Mouse (Mus musculus): ENCODE data around the gene Lalba. TPM values are rescaled to one million over a fixed set of nuclear protein-coding genes. Genes with fewer than 3 reads are reported as not detected.
A peak's percentile ranks its signal among the peaks of the same experiment; 100 is the strongest.
"Not testable (repeated sequence)": the region's sequence is repeated elsewhere in the genome, so short reads cannot be mapped to it uniquely, and the experiment has no call there.

The Lalba gene
- polyA plus RNA-seq, 1 experiment from 2014 or later: not detected

DNA sequence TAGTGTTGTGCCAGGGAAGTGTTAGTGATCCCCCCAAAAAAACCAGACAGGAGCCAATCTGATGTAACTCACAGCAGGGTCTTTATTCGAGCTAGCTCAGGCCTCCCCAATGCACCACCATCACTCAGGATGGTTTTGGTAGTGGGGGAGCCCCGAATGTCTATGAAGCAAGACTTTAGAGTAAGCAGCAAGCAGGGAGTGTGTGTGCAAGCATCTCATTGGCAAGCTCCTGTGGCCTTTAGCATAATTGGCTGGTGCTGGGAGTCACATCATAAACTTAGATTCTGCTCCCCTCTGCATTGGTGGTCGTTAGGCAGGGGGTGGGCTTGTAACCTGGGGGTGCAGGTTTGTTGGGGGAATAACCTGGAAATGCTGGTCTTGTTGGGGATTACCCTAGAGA lies 31.2 kb upstream of the Lalba start:
- not testable (repeated sequence) for H3K27me3 ChIP-seq (ENCODE audit: control insufficient read depth, insufficient read depth, low read length); ATAC-seq (ENCODE audit: low FRiP score)
- 80% methylated on average over 3 of the region's 3 CpGs for WGBS

GRCm38 (mm10) chr15:98512799-98513321 lies 30.3 kb upstream of the Lalba start:
- H3K27ac ChIP-seq: no peak overlapping the region

More for the DNA sequence above, 31.2 kb upstream of the Lalba start:
- not testable (repeated sequence) for DNase-seq (ENCODE audit: low spot score); H3K9ac ChIP-seq; H3K4me2 ChIP-seq (replicated peaks); H3K27ac ChIP-seq; H3K4me3 ChIP-seq (replicated peaks; ENCODE audit: low read length); H3K9me3 ChIP-seq (ENCODE audit: control insufficient read depth, low read length)
- H3K4me1 ChIP-seq (replicated peaks; ENCODE audit: control insufficient read depth, insufficient read depth, low read length): peaks cover 11% of the 10 kb centered on the region
- H3K36me3 ChIP-seq (replicated peaks; ENCODE audit: control insufficient read depth, insufficient read depth): peaks cover 16% of the 10 kb centered on the region

DNA sequence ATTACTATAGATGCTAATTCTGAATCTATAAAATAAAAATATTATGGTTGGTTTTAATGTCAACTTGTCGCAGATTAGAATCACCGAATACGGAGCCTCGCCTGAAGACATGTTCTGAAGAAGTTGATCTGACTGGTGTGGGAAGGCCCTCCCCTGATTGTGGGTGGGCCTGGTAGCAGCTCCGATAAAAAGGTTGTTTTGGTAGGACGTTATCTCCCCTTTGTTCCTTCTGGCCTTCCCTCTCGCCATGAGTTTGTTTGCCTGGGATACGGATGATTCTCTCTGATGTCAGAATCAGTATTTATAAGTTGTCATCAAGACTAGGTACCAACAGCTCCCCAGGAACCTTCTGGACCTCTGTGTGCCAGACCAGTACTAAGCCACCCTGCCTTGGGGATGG lies 29.7 kb upstream of the Lalba start:
- WGBS: 59% methylated on average over 8 of the region's 8 CpGs
- no peak overlapping the region for H3K27ac ChIP-seq
- no peak for DNase-seq (ENCODE audit: low spot score)

More at GRCm38 (mm10) chr15:98512799-98513321, 30.3 kb upstream of the Lalba start:
- no peak for ATAC-seq (ENCODE audit: low FRiP score)
- no peaks in the 10 kb centered on the region for H3K27me3 ChIP-seq (ENCODE audit: control insufficient read depth, insufficient read depth, low read length)
- WGBS: 49% methylated on average over 17 of the region's 17 CpGs
- peaks cover 11% of the 10 kb centered on the region for H3K4me1 ChIP-seq (replicated peaks; ENCODE audit: control insufficient read depth, insufficient read depth, low read length)
- no peak for DNase-seq (ENCODE audit: low spot score)
- H3K36me3 ChIP-seq (replicated peaks; ENCODE audit: control insufficient read depth, insufficient read depth): peaks cover 8% of the 10 kb centered on the region
- H3K4me2 ChIP-seq (replicated peaks): no peak overlapping the region
- no peak overlapping the region for H3K9ac ChIP-seq
- no peak overlapping the region for H3K4me3 ChIP-seq (replicated peaks; ENCODE audit: low read length)
- no peaks in the 10 kb centered on the region for H3K9me3 ChIP-seq (ENCODE audit: control insufficient read depth, low read length)

GRCm38 (mm10) chr15:98511386-98511928 lies 28.9 kb upstream of the Lalba start:
- ATAC-seq (ENCODE audit: low FRiP score): no peak
- Histone ChIP-seq H3K4me2 (replicated peaks) (peak overlapping the region; percentile 49; the same call in 1 of the 2 replicates), H3K9me3 (ENCODE audit: control insufficient read depth, low read length) (no peaks in the 10 kb centered on the region), H3K9ac (no peak overlapping the region), H3K27me3 (ENCODE audit: control insufficient read depth, insufficient read depth, low read length) (no peaks in the 10 kb centered on the region), H3K36me3 (replicated peaks; ENCODE audit: control insufficient read depth, insufficient read depth) (no peaks in the 10 kb centered on the region), H3K27ac (no peak overlapping the region), H3K4me3 (replicated peaks; ENCODE audit: low read length) (no peak overlapping the region), H3K4me1 (replicated peaks; ENCODE audit: control insufficient read depth, insufficient read depth, low read length) (peaks cover 11% of the 10 kb centered on the region)
- DNase-seq (ENCODE audit: low spot score): no peak
- 50% methylated on average over 13 of the region's 13 CpGs for WGBS

More for the DNA sequence above, 29.7 kb upstream of the Lalba start:
- H3K27me3 ChIP-seq (ENCODE audit: control insufficient read depth, insufficient read depth, low read length): no peaks in the 10 kb centered on the region
- no peak overlapping the region for H3K9ac ChIP-seq
- ATAC-seq (ENCODE audit: low FRiP score): no peak
- H3K4me1 ChIP-seq (replicated peaks; ENCODE audit: control insufficient read depth, insufficient read depth, low read length): peaks cover 11% of the 10 kb centered on the region
- no peak overlapping the region for H3K4me3 ChIP-seq (replicated peaks; ENCODE audit: low read length)
- peaks cover 2% of the 10 kb centered on the region; the same call in 1 of the 2 replicates for H3K36me3 ChIP-seq (replicated peaks; ENCODE audit: control insufficient read depth, insufficient read depth)
- no peaks in the 10 kb centered on the region for H3K9me3 ChIP-seq (ENCODE audit: control insufficient read depth, low read length)
- H3K4me2 ChIP-seq (replicated peaks): no peak overlapping the region

DNA sequence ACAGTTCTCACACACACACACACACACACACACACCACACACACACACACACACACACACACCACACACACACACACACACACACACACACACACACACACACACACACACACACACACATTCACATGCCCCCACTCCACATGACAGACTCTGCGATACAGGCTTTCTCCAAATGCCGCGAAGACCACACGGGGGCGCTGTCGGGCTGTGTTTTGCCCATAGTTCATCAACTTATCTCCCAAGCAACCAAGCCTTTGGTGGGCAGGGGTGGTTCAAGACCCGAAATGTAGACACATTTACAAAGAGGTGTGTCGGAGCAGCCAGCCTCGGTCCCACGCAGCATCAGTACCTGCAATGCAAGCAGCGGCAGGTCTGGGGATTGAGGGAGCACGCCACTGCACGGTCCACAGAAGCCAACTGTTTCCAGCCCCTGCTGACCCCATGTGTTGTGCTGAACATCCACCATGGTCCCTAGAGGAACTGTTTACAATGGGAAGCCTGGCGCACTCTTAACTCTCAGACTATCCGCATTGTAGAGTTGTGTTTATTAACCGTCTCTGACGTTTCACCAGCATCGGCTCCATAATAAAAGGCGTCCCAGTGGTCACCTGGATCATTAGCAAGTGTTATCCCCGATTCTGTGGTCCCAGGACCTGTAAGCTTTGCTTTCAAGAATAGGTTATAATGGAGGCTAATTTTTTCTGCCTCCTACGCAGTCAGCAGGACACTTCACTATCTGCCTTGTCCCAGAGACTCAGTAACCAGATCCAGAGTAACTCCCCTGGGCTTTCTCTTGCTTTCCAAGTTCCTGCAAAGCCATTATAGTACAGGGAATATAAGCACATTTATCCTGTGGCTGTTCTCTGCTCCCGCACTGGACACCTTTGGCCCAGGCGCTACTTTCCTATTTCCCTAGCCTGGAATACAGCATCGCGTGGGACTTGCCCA lies 28.2 kb upstream of the Lalba start:
- no peaks in the 10 kb centered on the region for H3K27me3 ChIP-seq (ENCODE audit: control insufficient read depth, insufficient read depth, low read length)
- 27% methylated on average over 25 of the region's 25 CpGs for WGBS
- H3K4me2 ChIP-seq (replicated peaks): peak overlapping the region; percentile 49
- H3K9ac ChIP-seq: no peak overlapping the region
- H3K27ac ChIP-seq: no peak overlapping the region
- no peaks in the 10 kb centered on the region for H3K9me3 ChIP-seq (ENCODE audit: control insufficient read depth, low read length)
- peak; percentile 83 for DNase-seq (ENCODE audit: low spot score)
- peaks cover 11% of the 10 kb centered on the region for H3K4me1 ChIP-seq (replicated peaks; ENCODE audit: control insufficient read depth, insufficient read depth, low read length)
- no peaks in the 10 kb centered on the region for H3K36me3 ChIP-seq (replicated peaks; ENCODE audit: control insufficient read depth, insufficient read depth)
- H3K4me3 ChIP-seq (replicated peaks; ENCODE audit: low read length): peak overlapping the region; percentile 19
- ATAC-seq (ENCODE audit: low FRiP score): no peak; the same call in 1 of the 2 replicates

DNA sequence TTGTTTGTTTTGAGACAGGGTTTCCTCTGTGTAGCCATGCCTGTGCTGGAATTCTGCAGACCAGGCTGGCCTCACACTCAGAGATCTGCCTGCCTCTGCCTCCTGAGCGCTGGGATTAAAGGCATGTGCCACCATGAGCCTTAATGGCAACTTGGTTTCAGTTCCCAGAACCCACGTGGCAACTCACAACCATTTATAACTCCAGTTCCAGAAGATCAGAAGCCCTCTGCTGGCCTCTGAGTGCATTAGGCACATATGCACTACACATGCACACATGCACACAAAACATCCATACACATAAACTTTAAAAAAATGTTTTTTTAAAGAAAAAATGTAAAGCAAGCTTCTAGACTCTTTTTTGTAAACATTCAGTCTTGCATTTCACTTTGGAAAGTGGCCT lies 26.9 kb upstream of the Lalba start:
- Histone ChIP-seq H3K4me2 (replicated peaks) (no peak overlapping the region), H3K4me3 (replicated peaks; ENCODE audit: low read length) (no peak overlapping the region), H3K9me3 (ENCODE audit: control insufficient read depth, low read length) (no peaks in the 10 kb centered on the region), H3K27me3 (ENCODE audit: control insufficient read depth, insufficient read depth, low read length) (no peaks in the 10 kb centered on the region), H3K36me3 (replicated peaks; ENCODE audit: control insufficient read depth, insufficient read depth) (no peaks in the 10 kb centered on the region), H3K4me1 (replicated peaks; ENCODE audit: control insufficient read depth, insufficient read depth, low read length) (peaks cover 11% of the 10 kb centered on the region), H3K27ac (no peak overlapping the region), H3K9ac (no peak overlapping the region)
- DNase-seq (ENCODE audit: low spot score) (no peak), ATAC-seq (ENCODE audit: low FRiP score) (no peak)
- whole genome bisulfite sequencing: 77% methylated on average over 2 of the region's 2 CpGs

GRCm38 (mm10) chr15:98507321-98507720 lies 24.8 kb upstream of the Lalba start:
- H3K4me3 ChIP-seq (replicated peaks; ENCODE audit: low read length): no peak overlapping the region
- H3K4me2 ChIP-seq (replicated peaks): no peak overlapping the region
- H3K9me3 ChIP-seq (ENCODE audit: control insufficient read depth, low read length): no peaks in the 10 kb centered on the region
- peaks cover 11% of the 10 kb centered on the region for H3K4me1 ChIP-seq (replicated peaks; ENCODE audit: control insufficient read depth, insufficient read depth, low read length)
- DNase-seq (ENCODE audit: low spot score) (no peak), ATAC-seq (ENCODE audit: low FRiP score) (no peak)
- H3K9ac ChIP-seq: no peak overlapping the region
- H3K27ac ChIP-seq: no peak overlapping the region
- WGBS: 84% methylated on average over 6 of the region's 6 CpGs
- H3K36me3 ChIP-seq (replicated peaks; ENCODE audit: control insufficient read depth, insufficient read depth): no peaks in the 10 kb centered on the region
- H3K27me3 ChIP-seq (ENCODE audit: control insufficient read depth, insufficient read depth, low read length): no peaks in the 10 kb centered on the region

DNA sequence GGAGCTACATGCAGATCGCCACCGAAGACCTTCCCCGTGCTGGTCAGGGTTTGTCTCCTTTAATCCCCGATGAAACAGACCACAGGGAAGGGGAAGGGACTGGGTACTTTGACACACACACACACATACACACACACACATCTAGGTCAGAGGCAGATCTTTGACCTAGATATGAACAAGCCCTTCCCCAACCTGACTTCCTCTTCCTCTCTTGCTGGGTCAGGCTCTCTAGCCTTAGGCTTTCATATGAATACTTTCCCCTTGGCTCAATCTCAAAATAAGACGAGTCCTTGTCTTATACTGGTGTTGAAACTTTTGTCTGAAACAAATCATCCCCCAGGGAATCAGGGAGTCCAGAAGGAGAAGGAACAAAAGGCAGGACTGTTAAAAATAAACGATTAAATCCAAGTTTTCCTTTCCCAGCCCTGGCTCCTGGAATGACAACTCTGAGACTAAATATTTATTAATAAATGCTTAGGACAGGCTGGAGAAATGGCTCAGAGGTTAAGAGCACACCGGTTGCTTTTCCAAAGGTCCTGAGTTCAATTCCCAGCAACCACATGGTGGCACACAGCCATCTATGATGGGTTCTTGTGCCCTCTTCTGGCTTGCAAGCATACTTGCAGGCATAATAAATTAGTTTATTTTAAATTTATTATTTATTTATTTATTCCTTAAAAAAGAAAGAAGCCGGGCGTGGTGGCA lies 23.9 kb upstream of the Lalba start:
- WGBS: 82% methylated on average over 9 of the region's 9 CpGs
- DNase-seq (ENCODE audit: low spot score) (no peak), ATAC-seq (ENCODE audit: low FRiP score) (no peak)
- no peak overlapping the region for H3K27ac ChIP-seq
- H3K36me3 ChIP-seq (replicated peaks; ENCODE audit: control insufficient read depth, insufficient read depth): no peaks in the 10 kb centered on the region
- H3K4me1 ChIP-seq (replicated peaks; ENCODE audit: control insufficient read depth, insufficient read depth, low read length): peaks cover 9% of the 10 kb centered on the region
- H3K27me3 ChIP-seq (ENCODE audit: control insufficient read depth, insufficient read depth, low read length): no peaks in the 10 kb centered on the region
- no peak overlapping the region for H3K4me3 ChIP-seq (replicated peaks; ENCODE audit: low read length)
- no peak overlapping the region for H3K9ac ChIP-seq
- H3K4me2 ChIP-seq (replicated peaks): no peak overlapping the region
- H3K9me3 ChIP-seq (ENCODE audit: control insufficient read depth, low read length): no peaks in the 10 kb centered on the region

- Histone ChIP-seq H3K9me3 (ENCODE audit: control insufficient read depth, low read length) (no peaks in the 10 kb centered on the region), H3K4me3 (replicated peaks; ENCODE audit: low read length) (no peak overlapping the region), H3K4me1 (replicated peaks; ENCODE audit: control insufficient read depth, insufficient read depth, low read length) (no peaks in the 10 kb centered on the region), H3K27me3 (ENCODE audit: control insufficient read depth, insufficient read depth, low read length) (no peaks in the 10 kb centered on the region), H3K27ac (no peak overlapping the region), H3K4me2 (replicated peaks) (no peak overlapping the region), H3K9ac (no peak overlapping the region), H3K36me3 (replicated peaks; ENCODE audit: control insufficient read depth, insufficient read depth) (no peaks in the 10 kb centered on the region)
- 13% methylated on average over 18 of the region's 18 CpGs for WGBS
- no peak for ATAC-seq (ENCODE audit: low FRiP score)
- peak; percentile 61 for DNase-seq (ENCODE audit: low spot score)
Measured at GRCm38 (mm10) chr15:98504514-98504913, 22.0 kb upstream of the Lalba start.

Measured in hindbrain, embryonic 14.5 days (tissue).